Mouse (Mus musculus): ENCODE measurements around the gene Coil. TPM values are rescaled to one million over a fixed set of nuclear protein-coding genes. Genes with fewer than 3 reads are reported as not detected.
A peak's percentile ranks its signal among the peaks of the same experiment; 100 is the strongest.
"Not testable (repeated sequence)": the region's sequence is repeated elsewhere in the genome, so short reads cannot be mapped to it uniquely, and the experiment has no call there.

The Coil gene
- polyA plus RNA-seq, 1 experiment from 2014 or later, result 14.4 TPM

DNA sequence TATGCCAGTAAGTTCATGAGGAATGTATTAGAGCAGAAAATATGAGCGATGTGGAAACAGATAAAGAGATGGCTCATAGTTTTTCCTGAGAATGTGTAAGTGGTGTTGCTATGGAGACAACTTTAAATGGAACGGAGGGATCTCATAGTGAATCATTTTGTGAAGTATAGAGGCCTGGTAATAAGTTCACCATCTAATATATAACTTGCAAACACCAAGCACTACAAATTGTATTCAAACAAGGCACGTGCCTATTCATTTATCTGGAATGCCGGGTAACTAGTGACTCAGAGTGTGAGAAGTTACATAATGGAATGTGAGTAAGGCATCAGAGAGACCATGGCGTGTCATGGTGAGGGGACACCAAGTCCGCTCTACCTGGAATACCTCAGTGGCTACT, 68.4 kb downstream of the Coil start:
- DNase-seq (ENCODE audit: low spot score), result no peak

DNA sequence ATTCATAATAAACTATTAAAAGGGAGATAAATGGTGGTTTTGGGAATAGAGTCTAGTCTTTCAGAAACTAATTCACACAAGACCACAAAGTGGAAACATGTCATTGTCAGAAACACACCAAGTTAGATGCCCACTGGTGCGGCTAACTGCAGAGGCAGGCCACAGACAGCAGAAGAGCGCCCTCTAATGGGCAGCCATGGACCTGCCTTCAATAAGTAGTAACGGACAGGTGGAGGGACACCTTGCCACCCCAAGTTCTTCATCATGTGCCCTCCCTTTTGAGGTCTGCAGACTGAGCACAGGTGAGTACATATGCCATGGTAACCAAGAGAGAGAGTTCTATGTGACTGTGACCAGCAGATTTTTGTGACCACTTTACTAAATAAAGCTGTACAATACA, 69.3 kb downstream of the Coil start:
- DNase-seq (ENCODE audit: low spot score), result peak; percentile 62

GRCm38 (mm10) chr11:89041073-89041472, 71.0 kb downstream of the Coil start:
- DNase-seq (ENCODE audit: low spot score), result not testable (repeated sequence)

Other genes starting within 250 kb of the Coil start
- 9.3 and 10.0 TPM in 2 replicates for gene Akap1, start 105.7 kb upstream of the Coil start, polyA plus RNA-seq (2015; fragmentation: Nextera tagmentation; extraction: Ambion mirVana)
- 19.5 TPM in 2 replicates for gene Scpep1, start 14.8 kb upstream of the Coil start, polyA plus RNA-seq (2015; fragmentation: Nextera tagmentation; extraction: Ambion mirVana)
- gene Elobl, start 3.3 kb upstream of the Coil start, polyA plus RNA-seq (2015; fragmentation: Nextera tagmentation; extraction: Ambion mirVana), result 0.81 and 0.82 TPM in 2 replicates
- 37.2 and 48.9 TPM in 2 replicates for gene Trim25, start 29.1 kb downstream of the Coil start, polyA plus RNA-seq (2015; fragmentation: Nextera tagmentation; extraction: Ambion mirVana)
- 19.8 and 25.5 TPM in 2 replicates for gene Dgke, start 96.6 kb downstream of the Coil start, polyA plus RNA-seq (2015; fragmentation: Nextera tagmentation; extraction: Ambion mirVana)
- 191 and 212 TPM in 2 replicates for gene Gm525, start 103.6 kb downstream of the Coil start, polyA plus RNA-seq (2015; fragmentation: Nextera tagmentation; extraction: Ambion mirVana)